Mouse (Mus musculus) spleen, adult 2 months (tissue): ENCODE measurements at regions not wholly inside any gene's neighbourhood (a gene's known extent, or its start where the extent isn't known, plus 50 kb on each side); places are given as distances from the start of the nearest gene placed in this dataset.

ENCODE experiments used
- CTCF ChIP-seq: fragments of 200-500 bp; IDR thresholded peaks from 2 replicates; pipeline ENCODE4 v1.5.1; 2011; ENCODE audit warnings: mild to moderate bottlenecking, inconsistent platforms; ENCODE audit not compliant: insufficient read depth, insufficient read length, insufficient replicate concordance; ENCODE audit errors: extremely low read depth
- POLR2A ChIP-seq: fragments of 200-500 bp; IDR thresholded peaks from 2 replicates; pipeline ENCODE4 v1.6.1; 2011; ENCODE audit warnings: low read depth, low read length, inconsistent platforms

GRCm38 (mm10) chr17:62513635-62514034 is 367.5 kb downstream of the Efna5 start:
- TF ChIP-seq CTCF (no peak), POLR2A (no peak)
